Comparison of ENCODE assay signal across 24 mouse cellular contexts in genomic region chr19:34493859-34494258, GRCm38 (mm10). TPM values are rescaled to one million over a fixed set of nuclear protein-coding genes. Genes with fewer than 3 reads are reported as not detected.
A peak's percentile ranks its signal among the peaks of the same experiment; 100 is the strongest.
DNase-seq lines count a peak whose midpoint lies in the region; TF ChIP-seq lines count a peak whose summit lies in the region.
"Had no signal": no experiment of that assay in that cellular context is flagged by ENCODE, and none has a peak within 500 bp of the region (broad histone marks: within the 10 kb centered on the region; RNA-seq: fewer than 3 reads in every experiment).

No protein-coding gene starts in this region.

- DNase-seq in layer of hippocampus, adult 9-11 months: peak; percentile 34
- no peak for DNase-seq in layer of hippocampus, postnatal 10 days (ENCODE audit: low spot score in 2 of 2)
- peak; percentile 62 for DNase-seq in NIH3T3 (ENCODE audit: low read depth)
- no peak for DNase-seq in lung, postnatal 25 days (ENCODE audit: low spot score)
- DNase-seq in right cerebral cortex, postnatal 4 days: no peak
- DNase-seq: adrenal gland, adult 2 months; adrenal gland, postnatal 10 days; adrenal gland, postnatal 25 days; B cell, adult 2 months; cerebellum, adult 11 months; cerebellum, adult 18-20 months; cerebellum, adult 8-10 months; cerebellum, adult 9-11 months; cerebellum, postnatal 14 days; cerebellum, postnatal 36 days; embryo, embryonic 11 days had no signal

- no peak overlapping the region for H3ac ChIP-seq in myocyte (ENCODE audit: control insufficient read depth, insufficient read length)

- no peak overlapping the region for H3K4me2 ChIP-seq in myocyte (ENCODE audit: low read depth)
- H3K4me2 ChIP-seq: embryonic facial prominence, embryonic 13.5 days; embryonic facial prominence, embryonic 15.5 days; forebrain, embryonic 13.5 days had no signal

- TF ChIP-seq POLR2A in myocyte (IDR thresholded peaks at IDR 0.05; ENCODE audit: insufficient read length, low read depth): no peak

- no peaks in the 10 kb centered on the region for H3K27me3 ChIP-seq in myocyte (ENCODE audit: control insufficient read depth, insufficient read depth, insufficient read length)
- H3K27me3 ChIP-seq: CH12.LX; embryonic facial prominence, embryonic 13.5 days; embryonic facial prominence, embryonic 15.5 days; forebrain, embryonic 13.5 days had no signal

- no peak overlapping the region for H3K4me3 ChIP-seq in myocyte
- H3K4me3 ChIP-seq: embryonic facial prominence, embryonic 13.5 days; embryonic facial prominence, embryonic 15.5 days; forebrain, embryonic 13.5 days had no signal

- H3K79me2 ChIP-seq in myocyte (ENCODE audit: control insufficient read depth, insufficient read depth): no peaks in the 10 kb centered on the region

- H3K36me3 ChIP-seq in myocyte (ENCODE audit: control insufficient read depth, insufficient read depth): peaks cover 5% of the 10 kb centered on the region
- H3K36me3 ChIP-seq: G1E had no signal

TF ChIP-seq in myocyte, 11 proteins besides CTCF, POLR2A, EP300 and RAD21:
- TF ChIP-seq CEBPB (IDR thresholded peaks at IDR 0.05; ENCODE audit: insufficient read depth, poor library complexity, severe bottlenecking) (peak; percentile 84), USF1 (IDR thresholded peaks at IDR 0.05; ENCODE audit: low read depth) (no peak), SRF (IDR thresholded peaks at IDR 0.05; ENCODE audit: control insufficient read depth, insufficient read length, low read depth) (no peak), POLR2AphosphoS2 (IDR thresholded peaks at IDR 0.05; ENCODE audit: insufficient read length, low read depth) (no peak)
TF ChIP-seq in myocyte: peak in this region for 1.

RNA-seq across cellular contexts. Expression of gene Ch25h, which starts 18.9 kb away (rescaled TPM):
- under 1 TPM; 0.47 to 0.53 TPM for total RNA-seq in layer of hippocampus, postnatal 10 days (2021)
- polyA plus RNA-seq in myocyte (2012; fragmentation: generic; extraction: Trizol): 9.9 TPM
- total RNA-seq: adrenal gland, postnatal 4 days; CH12.LX had no signal
- polyA plus RNA-seq: CD4-positive, CD25-positive, alpha-beta regulatory T cell, adult 4 months; G1E had no signal

RNA-seq across cellular contexts. Expression of gene Lipa, which starts 33.4 kb away (rescaled TPM):
- 10 to 100 TPM; 13.8 to 14.2 TPM for total RNA-seq in layer of hippocampus, postnatal 10 days (2021)
- 21.4 TPM for polyA plus RNA-seq in myocyte (2012; fragmentation: generic; extraction: Trizol)
- polyA plus RNA-seq: G1E had no signal

RNA-seq across cellular contexts. Expression of gene Ifit2, which starts 56.6 kb away (rescaled TPM):
- total RNA-seq in layer of hippocampus, postnatal 10 days (2021): 1 to 10 TPM; 4.0 to 4.2 TPM
- 1.8 TPM for polyA plus RNA-seq in myocyte (2012; fragmentation: generic; extraction: Trizol)
- polyA plus RNA-seq: G1E had no signal

Comparison
In these comparisons a context has a peak if more than half of its experiments do, and no peak if none do; other contexts are left out.
1. DNase-seq: peak in layer of hippocampus, adult 9-11 months (single experiment) and NIH3T3 (single experiment); none in layer of hippocampus, postnatal 10 days (0 of 2), lung, postnatal 25 days (single experiment) and right cerebral cortex, postnatal 4 days (single experiment).